Mouse (Mus musculus) kidney, embryonic 14.5 days (tissue): ENCODE data around the gene Tnfsf12. TPM values are rescaled to one million over a fixed set of nuclear protein-coding genes. Genes with fewer than 3 reads are reported as not detected.

Experiments used
- ATAC-seq: fragments of 200-750 bp; cut with Nextera tagmentation; 2 replicates; pipeline ENCODE4 v1.8.0; 2017; ENCODE audit warnings: moderate number of reproducible peaks, mild to moderate bottlenecking, moderate TSS enrichment, moderate library complexity; ENCODE audit not compliant: low FRiP score, low TSS enrichment
- H3K27ac ChIP-seq: fragments of 300-500 bp; sonication (generic); 2 replicates; pipeline ENCODE4 v1.5.1; 2014; ENCODE audit warnings: low read depth, mild to moderate bottlenecking, low read length, moderate library complexity, mixed read lengths
- H3K27me3 ChIP-seq: fragments of 300-500 bp; sonication (generic); 2 replicates; pipeline ENCODE4 v1.6.1; 2014; ENCODE audit warnings: mild to moderate bottlenecking, low read length; ENCODE audit not compliant: control insufficient read depth, insufficient read depth
- H3K36me3 ChIP-seq: fragments of 300-500 bp; sonication (generic); 2 replicates; pipeline ENCODE4 v1.6.1; 2014; ENCODE audit warnings: low read length, mixed read lengths; ENCODE audit not compliant: control insufficient read depth, insufficient read depth
- H3K4me1 ChIP-seq: fragments of 300-500 bp; sonication (generic); 2 replicates; pipeline ENCODE4 v1.6.1; 2014; ENCODE audit warnings: low read length, mixed read lengths; ENCODE audit not compliant: control insufficient read depth, insufficient read depth
- H3K4me2 ChIP-seq: fragments of 300-500 bp; sonication (generic); replicated peaks from 2 replicates; pipeline ENCODE4 v1.6.1; 2014; ENCODE audit warnings: low read depth, mild to moderate bottlenecking, low read length
- H3K4me3 ChIP-seq: fragments of 300-500 bp; sonication (generic); 2 replicates; pipeline ENCODE4 v1.5.1; 2014; ENCODE audit warnings: mild to moderate bottlenecking, low read length
- H3K9ac ChIP-seq: fragments of 300-500 bp; sonication (generic); 2 replicates; pipeline ENCODE4 v1.6.1; 2014; ENCODE audit warnings: low read depth, mild to moderate bottlenecking, low read length, moderate library complexity
- H3K9me3 ChIP-seq: fragments of 300-500 bp; sonication (generic); 2 replicates; pipeline ENCODE4 v1.6.1; 2016; ENCODE audit warnings: low read length; ENCODE audit not compliant: control insufficient read depth
- WGBS: fragments of 180-500 bp; shearing (Covaris S2); extraction: QIAGEN DNeasy Blood & Tissue Kit; methylation state at CpG from one replicate; pipeline ENCODE4 v1.1.7; 2014; 5-methylcytosine and 5-hydroxymethylcytosine counted together
- polyA plus RNA-seq: library from polyadenylated mRNA; unstranded; fragments of >200 nt; fragmentation: Nextera tagmentation; extraction: Ambion mirVana; gene quantifications from 2 replicates; pipeline ENCODE4 v1.2.1, GENCODE M21; 2014

Tnfsf12 gene
- polyA plus RNA-seq, 1 experiment from 2014 or later = 8.6 TPM

DNA sequence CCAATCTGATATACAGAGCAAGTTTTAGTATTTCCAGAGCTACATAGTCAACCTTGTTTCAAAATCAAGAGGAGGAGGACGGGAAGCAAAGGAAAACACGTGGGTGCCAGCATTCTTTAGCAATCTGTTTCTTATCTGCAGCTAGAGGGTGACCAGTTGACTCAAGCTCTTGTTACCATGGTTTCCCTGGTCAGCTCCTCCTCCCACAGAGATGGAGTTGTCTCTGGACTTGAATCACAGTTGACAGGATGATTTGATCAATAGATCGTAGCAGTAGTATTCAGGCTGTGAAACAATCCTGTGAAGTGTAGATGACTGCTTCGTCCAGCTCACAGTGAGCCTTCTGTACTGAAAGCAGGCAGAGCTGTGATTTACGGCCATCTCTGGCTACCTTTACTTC, 20.3 kb upstream of the Tnfsf12 start:
- H3K27ac ChIP-seq = peak overlapping the region; percentile 57; the same call in 1 of the 2 replicates
- no peaks in the 10 kb centered on the region for H3K27me3 ChIP-seq
- no peak overlapping the region for H3K4me2 ChIP-seq
- 14% methylated on average over 5 of the region's 5 CpGs for WGBS
- no peak overlapping the region for H3K4me3 ChIP-seq
- no peaks in the 10 kb centered on the region for H3K36me3 ChIP-seq
- H3K9ac ChIP-seq = no peak overlapping the region; the same call in 1 of the 2 replicates
- ATAC-seq = peak; percentile 33; the same call in 1 of the 2 replicates
- H3K4me1 ChIP-seq = peaks cover 20% of the 10 kb centered on the region
- H3K9me3 ChIP-seq = no peaks in the 10 kb centered on the region

- H3K9ac ChIP-seq = no peak overlapping the region
- H3K27me3 ChIP-seq = no peaks in the 10 kb centered on the region
- H3K27ac ChIP-seq = peak overlapping the region; percentile 57
- H3K4me3 ChIP-seq = no peak overlapping the region
- ATAC-seq = no peak
- peaks cover 20% of the 10 kb centered on the region for H3K4me1 ChIP-seq
- H3K4me2 ChIP-seq = no peak overlapping the region
- H3K9me3 ChIP-seq = no peaks in the 10 kb centered on the region
- H3K36me3 ChIP-seq = no peaks in the 10 kb centered on the region
- WGBS = 53% methylated on average over 9 of the region's 9 CpGs
These were observed 19.8 kb upstream of the Tnfsf12 start for GRCm38 (mm10) chr11:69715482-69715881.

- WGBS = 35% methylated on average over 18 of the region's 18 CpGs
- Histone ChIP-seq H3K9me3 (no peaks in the 10 kb centered on the region), H3K27ac (peak overlapping the region; percentile 57), H3K4me3 (no peak overlapping the region), H3K36me3 (no peaks in the 10 kb centered on the region), H3K4me1 (peaks cover 20% of the 10 kb centered on the region), H3K27me3 (no peaks in the 10 kb centered on the region), H3K4me2 (peak overlapping the region; percentile 11), H3K9ac (no peak overlapping the region)
- ATAC-seq = peak; percentile 66
These were observed 19.1 kb upstream of the Tnfsf12 start for GRCm38 (mm10) chr11:69714636-69715329.

DNA sequence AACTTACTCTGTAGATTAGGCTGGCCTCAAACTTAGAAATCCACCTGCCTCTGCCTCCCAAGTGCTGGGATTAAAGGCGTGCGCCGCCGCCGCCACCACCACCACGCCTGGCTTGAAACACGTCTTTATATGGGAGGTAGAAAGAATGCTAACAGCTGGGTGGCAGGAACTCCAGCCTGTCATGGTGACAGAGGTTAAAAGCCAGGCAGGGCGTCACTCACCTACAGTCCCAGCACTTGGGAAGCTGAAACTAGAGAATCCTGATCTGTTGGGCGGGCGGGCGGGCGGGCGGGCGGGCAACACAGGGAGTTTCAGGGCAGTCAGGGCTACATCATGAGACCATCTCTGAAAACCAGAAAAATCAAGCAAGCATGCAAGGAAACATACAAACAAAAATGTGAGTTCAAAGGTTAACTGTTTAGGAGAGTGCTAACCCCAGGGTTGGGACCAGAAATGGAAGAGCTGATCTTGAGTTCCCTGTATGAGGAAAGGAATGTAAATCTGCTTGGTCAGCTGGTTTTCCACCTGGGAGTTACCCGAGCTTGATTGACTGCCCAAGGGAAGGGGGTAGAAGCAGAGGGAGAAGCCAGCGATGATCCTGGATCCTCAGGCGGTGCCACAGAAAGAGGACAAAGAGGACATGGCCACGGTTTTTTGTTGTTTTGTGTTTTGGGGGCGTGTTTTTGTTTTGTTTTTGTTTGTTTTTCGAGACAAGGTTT, 17.5 kb upstream of the Tnfsf12 start:
- Histone ChIP-seq H3K9me3 (no peaks in the 10 kb centered on the region), H3K4me1 (peaks cover 20% of the 10 kb centered on the region), H3K4me2 (no peak overlapping the region), H3K36me3 (no peaks in the 10 kb centered on the region), H3K27me3 (no peaks in the 10 kb centered on the region), H3K4me3 (no peak overlapping the region), H3K9ac (no peak overlapping the region), H3K27ac (peak overlapping the region; percentile 47)
- 47% methylated on average over 20 of the region's 20 CpGs for WGBS
- ATAC-seq = peak; percentile 48; the same call in 1 of the 2 replicates

GRCm38 (mm10) chr11:69711082-69711481, 15.4 kb upstream of the Tnfsf12 start:
- Histone ChIP-seq H3K36me3 (no peaks in the 10 kb centered on the region), H3K4me2 (no peak overlapping the region), H3K4me3 (no peak overlapping the region), H3K27ac (no peak overlapping the region), H3K27me3 (no peaks in the 10 kb centered on the region), H3K9ac (no peak overlapping the region), H3K4me1 (peaks cover 18% of the 10 kb centered on the region), H3K9me3 (no peaks in the 10 kb centered on the region)
- WGBS = 70% methylated on average over 2 of the region's 2 CpGs
- ATAC-seq = no peak

GRCm38 (mm10) chr11:69710470-69710869, 14.8 kb upstream of the Tnfsf12 start:
- Histone ChIP-seq H3K27me3 (no peaks in the 10 kb centered on the region), H3K27ac (no peak overlapping the region), H3K4me3 (no peak overlapping the region), H3K4me1 (peaks cover 12% of the 10 kb centered on the region; the same call in 1 of the 2 replicates), H3K36me3 (no peaks in the 10 kb centered on the region), H3K9me3 (no peaks in the 10 kb centered on the region), H3K9ac (no peak overlapping the region), H3K4me2 (no peak overlapping the region)
- 80% methylated on average over 3 of the region's 3 CpGs for WGBS
- ATAC-seq = no peak

DNA sequence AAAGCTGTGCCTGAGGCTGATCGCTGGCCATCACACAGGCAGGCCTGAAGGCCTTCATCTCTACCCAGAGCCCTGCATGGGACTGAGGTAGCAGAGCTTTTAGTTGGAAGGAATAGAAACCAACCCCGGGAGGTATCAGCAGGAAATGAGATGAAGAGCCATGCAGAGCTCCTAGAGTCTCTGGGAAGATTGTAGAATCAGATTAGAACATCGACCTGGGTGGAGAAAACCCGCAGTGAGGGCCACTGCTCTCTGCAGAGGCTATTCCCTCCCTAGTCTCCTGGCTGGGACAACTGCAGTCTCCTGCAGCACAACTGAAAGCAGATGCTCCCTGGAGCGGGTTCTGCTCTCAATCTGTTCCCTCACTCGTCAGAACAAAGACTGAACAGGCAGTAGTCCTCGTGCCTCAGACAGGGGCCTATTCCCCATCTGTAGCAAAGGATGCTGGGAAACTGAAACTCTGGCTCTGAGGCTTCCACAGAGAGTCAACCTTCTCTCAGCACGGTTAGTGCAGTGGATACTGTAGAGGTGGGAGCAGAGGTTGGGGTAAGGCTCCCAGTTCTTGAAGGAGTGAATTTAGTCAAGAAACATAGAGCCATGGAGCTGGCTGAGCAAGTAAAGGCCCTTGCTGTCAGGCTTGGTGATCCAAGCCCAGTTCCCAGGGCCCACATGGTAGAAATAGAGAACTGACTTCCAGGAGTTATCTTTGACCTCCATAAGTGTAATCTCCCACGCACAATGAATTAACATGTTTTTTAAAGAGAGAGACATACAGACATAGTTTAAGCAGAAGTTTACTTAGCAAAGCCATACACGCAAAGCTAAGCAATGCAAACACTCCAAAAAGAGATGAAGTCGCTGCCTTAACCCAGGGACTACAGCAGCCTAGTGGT, 14.2 kb upstream of the Tnfsf12 start:
- H3K4me1 ChIP-seq = peaks cover 7% of the 10 kb centered on the region; the same call in 1 of the 2 replicates
- H3K4me2 ChIP-seq = no peak overlapping the region
- H3K27me3 ChIP-seq = no peaks in the 10 kb centered on the region
- no peaks in the 10 kb centered on the region for H3K36me3 ChIP-seq
- H3K4me3 ChIP-seq = no peak overlapping the region
- no peak overlapping the region for H3K9ac ChIP-seq
- no peaks in the 10 kb centered on the region for H3K9me3 ChIP-seq
- WGBS = 57% methylated on average over 11 of the region's 11 CpGs
- no peak for ATAC-seq
- H3K27ac ChIP-seq = no peak overlapping the region

DNA sequence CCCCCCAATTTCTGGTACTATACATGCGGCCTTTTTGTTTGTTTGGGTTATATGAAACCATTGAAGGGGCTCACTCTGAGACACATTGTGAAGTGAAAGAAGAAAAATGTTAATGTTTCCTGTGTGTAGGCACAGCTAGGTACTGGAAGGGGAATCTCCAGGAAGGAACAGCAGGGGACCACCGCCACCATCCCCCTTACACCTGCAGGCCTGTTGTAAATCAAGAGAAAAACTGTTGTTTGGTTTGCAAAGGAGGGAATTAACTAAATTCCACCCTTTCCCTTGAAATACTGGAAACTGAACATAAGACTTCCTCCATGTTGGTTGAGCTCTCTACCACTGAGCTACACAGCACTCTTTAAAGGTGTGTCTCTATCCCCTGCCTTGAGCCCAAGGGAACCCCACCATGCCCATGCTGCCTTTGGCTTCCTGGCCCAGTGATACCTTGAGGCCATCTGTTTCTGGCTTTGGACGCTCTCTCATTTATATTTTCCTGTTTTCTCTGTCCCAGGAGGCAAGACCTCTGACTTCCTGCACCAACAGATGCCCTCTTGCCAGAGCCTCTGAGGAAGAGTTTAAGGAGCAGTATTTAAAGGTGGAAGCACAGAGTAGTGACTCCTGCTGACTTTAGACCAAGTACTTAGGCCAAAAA, 13.1 kb upstream of the Tnfsf12 start:
- no peaks in the 10 kb centered on the region for H3K36me3 ChIP-seq
- H3K4me1 ChIP-seq = no peaks in the 10 kb centered on the region
- no peak overlapping the region for H3K9ac ChIP-seq
- WGBS = 70% methylated on average over 3 of the region's 3 CpGs
- no peak overlapping the region for H3K4me3 ChIP-seq
- no peak overlapping the region for H3K4me2 ChIP-seq
- ATAC-seq = no peak
- no peak overlapping the region for H3K27ac ChIP-seq
- H3K9me3 ChIP-seq = no peaks in the 10 kb centered on the region
- H3K27me3 ChIP-seq = no peaks in the 10 kb centered on the region
